Mouse (Mus musculus) cerebellum, adult 2 months (tissue): ENCODE results near the gene Ipcef1.

Experiments
- CTCF ChIP-seq: fragments of 200-500 bp; IDR thresholded peaks from 2 replicates; pipeline ENCODE4 v1.5.1; 2011; ENCODE audit warnings: low read depth, mild to moderate bottlenecking, control low read depth, low read length, moderate library complexity, borderline replicate concordance; ENCODE audit not compliant: insufficient read depth
- POLR2A ChIP-seq: fragments of 200-500 bp; IDR thresholded peaks from 2 replicates; pipeline ENCODE4 v1.6.1; 2011; ENCODE audit warnings: low read length, control low read depth, borderline replicate concordance; ENCODE audit not compliant: insufficient read depth

GRCm38 (mm10) chr10:6916545-6917257, 135.6 kb downstream of the Ipcef1 start:
- TF ChIP-seq CTCF (no peak), POLR2A (no peak)
